Mouse (Mus musculus) erythroblast, embryonic 14.5 days (primary cell): ENCODE data around the gene Gm5169. TPM values are rescaled to one million over a fixed set of nuclear protein-coding genes. Genes with fewer than 3 reads are reported as not detected.
"Not testable (repeated sequence)": the region's sequence is repeated elsewhere in the genome, so short reads cannot be mapped to it uniquely, and the experiment has no call there.

Source experiments
- H3K27me3 ChIP-seq: 2 replicates; pipeline ENCODE4 v1.6.1; 2012; ENCODE audit warnings: inconsistent platforms; ENCODE audit not compliant: control insufficient read depth
- H3K36me3 ChIP-seq: 2 replicates; pipeline ENCODE4 v1.6.1; 2012; ENCODE audit warnings: mild to moderate bottlenecking, inconsistent platforms; ENCODE audit not compliant: control insufficient read depth
- H3K4me1 ChIP-seq: 2 replicates; pipeline ENCODE4 v1.6.1; 2012; ENCODE audit warnings: inconsistent platforms; ENCODE audit not compliant: control insufficient read depth
- H3K4me3 ChIP-seq: replicated peaks from 2 replicates; pipeline ENCODE3; 2012; ENCODE audit warnings: moderate library complexity, mild to moderate bottlenecking, inconsistent platforms
- H3K9me3 ChIP-seq: 2 replicates; pipeline ENCODE4 v1.6.1; 2012; ENCODE audit warnings: low read length, inconsistent platforms, mixed read lengths; ENCODE audit not compliant: control insufficient read depth
- polyA plus RNA-seq: library from polyadenylated mRNA; stranded (reverse); fragments of >175 nt; gene quantifications from 2 replicates; pipeline ENCODE4 v1.2.3, GENCODE M21; 2012

The Gm5169 gene
- polyA plus RNA-seq = not detected in 2 replicates

- H3K36me3 ChIP-seq, H3K4me1 ChIP-seq, H3K4me3 ChIP-seq, H3K9me3 ChIP-seq, H3K27me3 ChIP-seq: not testable (repeated sequence)
Measured at GRCm38 (mm10) chrX:25301355-25301754, at the start of gene Gm5169. Gm5169 (minus strand) TSS chrX:25301455.

GRCm38 (mm10) chrX:25347424-25347823 is 46.2 kb upstream of the Gm5169 start:
- not testable (repeated sequence) for H3K36me3 ChIP-seq, H3K27me3 ChIP-seq, H3K4me1 ChIP-seq, H3K9me3 ChIP-seq, H3K4me3 ChIP-seq
